Mouse (Mus musculus): ENCODE measurements around the gene Olfr1392.
A peak's percentile ranks its signal among the peaks of the same experiment; 100 is the strongest.
"Not testable (repeated sequence)": the region's sequence is repeated elsewhere in the genome, so short reads cannot be mapped to it uniquely, and the experiment has no call there.

The Olfr1392 gene

DNA sequence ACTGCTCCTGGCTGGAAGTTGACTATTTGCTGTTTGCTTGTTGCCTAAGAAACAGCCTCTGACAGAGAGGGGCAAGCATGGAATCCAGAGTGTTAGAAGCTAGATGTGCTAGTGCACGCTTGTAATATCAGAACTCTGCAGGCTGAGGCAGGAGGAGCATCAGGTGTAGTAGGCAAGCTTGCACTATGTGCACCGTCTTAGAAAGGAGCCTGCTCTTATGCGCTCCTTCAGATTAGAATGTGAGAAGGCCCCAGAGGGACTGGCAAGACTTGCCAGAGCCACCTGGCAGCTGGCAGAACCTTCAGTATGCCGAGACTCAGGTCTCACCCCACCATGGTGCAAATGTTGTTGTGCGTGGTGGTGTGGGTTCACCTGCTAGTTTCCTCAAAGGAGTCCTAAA, 33.0 kb upstream of the Olfr1392 start:
- no peak for DNase-seq (ENCODE audit: low spot score)

GRCm38 (mm10) chr11:49253035-49253434, 32.0 kb upstream of the Olfr1392 start:
- no peak for DNase-seq (ENCODE audit: low spot score)

DNA sequence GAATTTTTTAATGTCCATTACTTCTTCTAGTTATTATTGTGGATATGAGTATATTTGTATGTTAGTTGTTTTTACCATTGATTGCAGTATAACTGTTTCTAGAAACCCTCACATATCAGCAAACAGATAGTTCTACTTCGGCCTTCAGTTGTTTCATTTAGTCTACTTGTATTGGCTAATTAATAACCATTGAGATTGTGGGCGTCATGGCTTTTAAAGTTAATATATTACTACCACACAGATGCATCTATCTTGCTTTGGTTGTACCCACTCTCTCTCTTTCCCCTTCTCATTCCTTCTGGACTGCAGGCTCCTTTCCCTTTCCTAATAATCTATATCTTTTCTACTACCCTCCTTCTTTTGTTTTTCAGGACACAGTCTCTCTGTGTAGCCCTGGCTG, 25.8 kb upstream of the Olfr1392 start:
- DNase-seq (ENCODE audit: low spot score), result no peak

GRCm38 (mm10) chr11:49259829-49260228, 25.3 kb upstream of the Olfr1392 start:
- DNase-seq (ENCODE audit: low spot score), result no peak

DNA sequence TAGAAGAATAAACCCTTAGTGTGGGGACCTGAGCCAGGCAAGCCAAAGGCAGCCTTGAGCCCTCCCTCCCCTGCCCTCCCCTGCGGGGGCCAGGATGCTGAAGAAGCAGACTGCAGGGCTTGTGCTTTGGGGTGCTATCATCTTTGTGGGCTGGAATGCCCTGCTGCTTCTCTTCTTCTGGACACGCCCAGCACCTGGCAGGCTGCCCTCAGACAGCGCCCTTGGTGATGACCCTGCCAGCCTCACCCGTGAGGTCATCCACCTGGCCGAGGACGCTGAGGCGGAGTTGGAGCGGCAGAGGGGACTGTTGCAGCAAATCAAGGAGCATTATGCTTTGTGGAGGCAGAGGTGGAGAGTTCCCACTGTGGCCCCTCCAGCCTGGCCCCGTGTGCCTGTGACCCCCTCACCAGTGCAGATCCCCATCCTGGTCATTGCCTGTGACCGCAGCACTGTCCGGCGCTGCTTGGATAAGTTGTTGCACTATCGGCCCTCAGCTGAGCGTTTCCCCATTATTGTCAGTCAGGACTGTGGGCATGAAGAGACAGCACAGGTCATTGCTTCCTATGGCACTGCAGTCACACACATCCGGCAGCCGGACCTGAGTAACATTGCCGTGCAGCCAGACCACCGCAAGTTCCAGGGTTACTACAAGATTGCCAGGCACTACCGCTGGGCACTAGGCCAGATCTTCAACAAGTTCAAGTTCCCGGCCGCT, 24.3 kb upstream of the Olfr1392 start:
- DNase-seq (ENCODE audit: low spot score), result no peak

DNA sequence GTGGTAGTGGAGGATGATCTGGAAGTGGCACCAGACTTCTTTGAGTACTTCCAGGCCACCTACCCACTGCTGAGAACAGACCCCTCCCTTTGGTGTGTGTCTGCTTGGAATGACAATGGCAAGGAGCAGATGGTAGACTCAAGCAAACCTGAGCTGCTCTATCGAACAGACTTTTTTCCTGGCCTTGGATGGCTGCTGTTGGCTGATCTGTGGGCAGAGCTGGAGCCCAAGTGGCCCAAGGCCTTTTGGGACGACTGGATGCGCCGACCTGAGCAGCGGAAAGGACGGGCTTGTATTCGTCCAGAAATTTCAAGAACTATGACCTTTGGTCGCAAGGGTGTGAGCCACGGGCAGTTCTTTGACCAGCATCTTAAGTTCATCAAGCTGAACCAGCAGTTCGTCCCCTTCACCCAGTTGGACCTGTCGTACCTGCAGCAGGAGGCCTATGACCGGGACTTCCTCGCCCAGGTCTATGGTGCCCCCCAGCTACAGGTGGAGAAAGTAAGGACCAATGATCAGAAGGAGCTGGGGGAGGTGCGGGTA, 23.7 kb upstream of the Olfr1392 start:
- no peak for DNase-seq (ENCODE audit: low spot score)

DNA sequence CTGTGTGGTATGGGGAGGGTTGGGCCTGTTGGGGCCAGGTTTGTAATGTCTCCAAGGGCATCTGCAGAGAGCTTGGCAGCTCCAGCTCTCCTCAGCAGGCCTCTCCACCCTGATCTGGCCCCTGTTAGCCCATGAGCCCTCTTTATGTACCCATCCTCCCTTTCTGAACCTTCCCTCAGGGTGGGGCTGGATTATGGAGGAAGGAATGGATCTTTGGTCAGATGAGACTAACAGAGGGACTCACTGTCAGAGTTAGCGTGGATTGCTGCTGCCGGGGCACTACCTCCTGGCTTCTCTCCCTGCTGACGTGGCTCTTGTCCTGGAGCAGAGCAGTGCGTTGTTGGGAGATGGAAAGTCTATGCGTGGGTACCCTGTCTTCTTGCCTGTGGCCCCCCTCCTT, 22.8 kb upstream of the Olfr1392 start:
- DNase-seq (ENCODE audit: low spot score), result no peak

DNA sequence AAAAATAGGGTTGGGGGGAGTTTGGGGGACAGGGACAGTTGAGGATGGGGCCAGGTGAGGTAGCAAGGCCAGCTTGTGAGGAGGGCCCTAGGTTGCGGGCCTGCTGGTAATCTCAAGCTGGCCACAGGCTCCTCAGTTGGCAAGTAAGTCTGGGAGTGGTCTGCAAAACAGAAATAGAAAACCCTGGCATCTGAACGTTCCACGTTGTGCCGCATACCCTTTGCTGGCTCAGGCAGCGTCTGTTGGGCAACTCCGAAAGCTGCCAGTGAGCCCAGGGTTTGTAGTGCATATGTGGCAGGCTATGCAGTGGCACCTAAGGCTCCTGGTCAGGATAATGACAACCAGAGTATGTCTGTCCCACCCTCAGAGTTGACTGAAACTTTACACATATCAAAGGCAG, 21.9 kb upstream of the Olfr1392 start:
- no peak for DNase-seq (ENCODE audit: low spot score)

DNA sequence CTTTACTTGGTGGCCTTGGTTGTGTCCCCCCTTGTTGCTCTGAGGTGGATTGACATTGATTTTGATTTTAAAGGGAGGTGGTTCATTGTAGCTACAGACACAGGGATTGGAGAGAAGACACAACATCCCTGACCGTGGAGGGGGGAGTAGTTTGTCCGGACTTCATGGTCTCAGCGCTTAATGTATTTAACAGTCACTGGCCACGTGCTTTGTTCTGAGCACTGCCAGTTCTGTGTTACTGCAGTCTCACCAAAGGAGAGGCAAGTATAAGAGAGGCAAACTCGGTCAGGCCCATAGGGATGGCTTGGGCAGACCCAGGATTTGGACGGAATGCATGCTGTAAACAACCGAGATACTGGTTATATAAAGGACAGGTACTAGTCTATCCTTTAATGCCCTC, 21.0 kb upstream of the Olfr1392 start:
- DNase-seq (ENCODE audit: low spot score), result no peak

- no peak for DNase-seq (ENCODE audit: low spot score)
Observed at GRCm38 (mm10) chr11:49264622-49265021, 20.5 kb upstream of the Olfr1392 start.

- DNase-seq (ENCODE audit: low spot score), result no peak
Observed at GRCm38 (mm10) chr11:49265101-49265500, 20.0 kb upstream of the Olfr1392 start.

DNA sequence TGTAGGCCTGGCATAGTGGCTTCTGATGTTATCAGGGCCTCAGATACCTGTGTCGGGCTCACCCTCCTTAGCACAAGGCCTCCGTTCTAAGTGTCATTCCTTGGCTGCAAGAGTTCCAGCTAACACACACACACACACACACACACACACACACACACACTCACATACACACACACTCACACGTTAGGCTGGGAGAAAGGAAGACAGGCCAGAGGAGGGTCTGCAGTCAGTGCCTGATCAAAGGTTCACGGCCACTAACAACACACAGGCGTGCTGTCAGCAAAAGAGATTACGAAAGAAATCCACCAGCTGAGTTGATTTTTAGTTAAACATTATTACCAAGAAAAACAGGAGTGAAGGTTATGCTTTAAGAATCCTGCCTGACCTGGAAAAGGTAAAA, 18.4 kb upstream of the Olfr1392 start:
- DNase-seq (ENCODE audit: low spot score), result no peak

- DNase-seq (ENCODE audit: low spot score), result no peak
Observed at GRCm38 (mm10) chr11:49267316-49267715, 17.8 kb upstream of the Olfr1392 start.

DNA sequence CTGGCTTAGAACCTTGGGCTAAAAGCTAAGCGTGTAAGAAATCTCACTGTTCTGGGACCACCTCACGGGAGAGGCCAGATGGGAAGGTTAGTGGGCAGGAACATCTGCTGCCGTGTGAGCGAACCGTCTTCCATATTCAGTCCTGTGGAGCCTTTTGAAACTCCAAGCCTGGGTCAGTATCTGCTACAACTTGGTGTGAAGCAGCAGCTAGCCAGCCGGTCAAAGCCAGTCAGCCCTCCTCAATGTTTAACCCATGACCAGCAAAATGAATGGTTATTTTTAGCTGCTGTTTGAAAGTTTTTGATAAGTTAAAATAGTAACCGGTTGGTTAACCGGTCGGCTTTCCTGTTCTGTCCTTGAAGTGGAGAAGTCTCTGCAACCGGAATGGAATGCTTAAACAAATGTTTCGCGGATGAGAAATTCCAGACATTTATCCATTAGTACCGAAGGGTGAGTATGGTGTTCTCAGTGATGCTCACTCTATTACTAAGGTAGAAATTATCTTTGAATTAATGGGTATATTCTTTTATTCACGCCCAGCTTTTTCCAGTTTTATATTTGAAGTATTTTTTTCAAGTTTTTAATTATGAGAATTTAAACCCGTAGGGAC, 17.0 kb upstream of the Olfr1392 start:
- no peak for DNase-seq (ENCODE audit: low spot score)

DNA sequence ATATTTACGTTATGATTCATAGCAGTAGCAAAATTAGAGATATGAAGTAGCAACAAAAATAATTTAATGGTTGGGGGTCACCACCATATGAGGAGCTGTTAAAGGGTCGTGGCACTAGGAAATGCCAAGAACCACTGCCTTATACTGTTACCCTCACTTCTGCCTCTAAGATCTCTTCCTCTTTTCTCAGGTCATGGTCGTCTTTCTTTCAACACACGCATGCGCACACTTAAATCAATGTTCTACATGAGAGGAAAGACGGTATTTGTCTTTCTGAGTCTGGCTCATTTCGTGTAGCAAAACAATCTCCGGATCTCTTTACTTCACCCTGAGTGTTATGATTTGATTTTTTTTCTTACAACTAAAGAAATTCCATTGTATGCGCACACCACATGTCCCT, 15.3 kb upstream of the Olfr1392 start:
- DNase-seq (ENCODE audit: low spot score), result no peak

DNA sequence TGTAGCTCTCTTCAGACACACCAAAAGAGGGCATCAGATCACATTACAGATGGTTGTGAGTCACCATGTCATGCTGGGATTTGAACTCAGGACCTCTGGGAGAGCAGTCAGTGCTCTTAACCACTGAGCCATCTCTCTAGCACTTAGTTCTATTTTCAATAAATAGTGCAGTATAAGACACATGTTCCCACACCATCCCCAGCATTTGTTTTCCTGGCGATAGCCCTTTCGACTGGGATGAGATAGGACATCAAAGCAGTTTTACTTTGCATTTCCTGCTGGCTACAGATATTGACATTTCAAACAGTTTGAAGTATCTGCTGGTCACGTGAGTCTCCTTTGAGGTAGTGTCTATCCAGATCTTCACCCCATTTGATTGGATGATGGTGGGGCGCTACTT, 14.7 kb upstream of the Olfr1392 start:
- no peak for DNase-seq (ENCODE audit: low spot score)

GRCm38 (mm10) chr11:49271334-49271733, 13.7 kb upstream of the Olfr1392 start:
- peak; percentile 58 for DNase-seq (ENCODE audit: low spot score)

DNA sequence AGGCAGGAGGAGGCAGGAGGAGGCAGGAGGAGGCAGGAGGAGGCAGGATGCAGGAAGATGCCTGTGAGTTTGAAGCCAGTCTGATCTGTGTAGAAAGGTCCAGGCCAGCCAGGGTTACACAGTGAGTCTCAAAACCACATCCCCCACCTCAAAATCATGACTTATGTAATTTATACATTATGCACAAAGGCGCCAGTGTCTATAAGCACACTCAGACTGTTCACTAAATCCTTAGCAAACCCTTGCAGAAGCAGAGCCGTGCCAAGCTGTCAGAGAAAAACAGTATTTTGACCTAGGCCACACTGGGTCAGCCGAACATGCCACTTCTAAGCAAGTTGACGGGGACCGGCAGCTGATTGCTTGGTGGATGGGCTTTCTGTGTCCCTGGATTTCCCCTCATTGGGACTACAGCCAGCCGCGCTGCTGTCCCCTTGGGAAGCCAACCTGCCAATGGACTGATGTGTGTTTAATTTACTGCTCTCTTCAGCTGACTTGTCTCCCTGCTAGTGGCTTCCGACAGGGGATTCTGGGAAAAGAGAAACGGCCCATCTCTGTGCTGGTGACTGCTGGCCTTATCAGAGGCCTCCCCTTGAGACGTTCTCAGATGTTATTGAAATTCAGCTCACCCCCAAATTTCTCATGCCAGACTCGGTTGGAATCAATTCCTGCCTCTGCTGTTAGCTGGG, 11.1 kb upstream of the Olfr1392 start:
- no peak for DNase-seq (ENCODE audit: low spot score)

DNA sequence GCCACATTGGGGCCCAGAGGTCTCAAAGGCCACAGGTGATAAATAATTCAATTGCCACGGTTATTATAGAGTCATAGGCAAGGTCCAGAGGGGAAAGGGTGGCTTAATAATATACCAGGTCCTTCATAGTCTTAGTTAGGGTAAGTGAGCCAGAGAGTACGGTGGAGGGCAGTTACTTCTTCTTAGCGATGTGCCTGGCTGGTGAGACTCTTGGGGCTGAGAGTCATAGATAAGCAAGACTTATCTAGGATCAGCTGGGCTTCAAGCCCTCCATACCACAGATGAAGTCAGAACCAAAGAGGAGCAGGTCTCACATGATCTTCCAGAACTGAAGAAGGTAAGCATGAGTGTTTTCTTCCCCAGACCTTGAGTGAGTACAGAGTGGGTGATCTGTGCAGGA, 6.9 kb upstream of the Olfr1392 start, which contains the start of gene Olfr1393:
Gene Olfr1393, plus strand, starts transcription at position 83 of the 400 bp plus-strand sequence.
- DNase-seq (ENCODE audit: low spot score), result no peak

- no peak for DNase-seq (ENCODE audit: low spot score)
Observed at GRCm38 (mm10) chr11:49287251-49287650, 2.2 kb downstream of the Olfr1392 start.

- no peak for DNase-seq (ENCODE audit: low spot score)
Observed at GRCm38 (mm10) chr11:49292777-49293176, 7.7 kb downstream of the Olfr1392 start.

DNA sequence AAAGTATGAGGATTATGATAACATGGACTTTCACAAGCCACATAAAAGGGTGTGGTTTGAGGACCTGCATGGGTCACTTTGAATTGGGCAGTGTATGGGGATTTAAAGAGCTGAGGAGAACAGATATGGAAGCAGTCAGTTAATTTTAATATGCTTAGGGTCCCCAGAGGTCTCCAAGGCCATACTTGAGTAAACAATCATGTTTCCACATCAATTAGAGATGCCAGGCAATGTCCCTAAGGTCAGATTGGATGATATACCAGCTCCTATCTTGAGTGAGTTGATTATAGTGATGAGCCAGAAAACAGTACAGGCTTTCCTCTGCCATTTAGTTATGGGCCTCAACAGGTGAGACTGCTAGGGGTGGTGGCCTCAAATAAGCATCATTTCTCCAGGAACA, 19.4 kb downstream of the Olfr1392 start, which contains the start of gene Olfr10:
Gene Olfr10, plus strand, starts transcription at position 301 of the 400 bp plus-strand sequence.
- no peak for DNase-seq (ENCODE audit: low spot score)

DNA sequence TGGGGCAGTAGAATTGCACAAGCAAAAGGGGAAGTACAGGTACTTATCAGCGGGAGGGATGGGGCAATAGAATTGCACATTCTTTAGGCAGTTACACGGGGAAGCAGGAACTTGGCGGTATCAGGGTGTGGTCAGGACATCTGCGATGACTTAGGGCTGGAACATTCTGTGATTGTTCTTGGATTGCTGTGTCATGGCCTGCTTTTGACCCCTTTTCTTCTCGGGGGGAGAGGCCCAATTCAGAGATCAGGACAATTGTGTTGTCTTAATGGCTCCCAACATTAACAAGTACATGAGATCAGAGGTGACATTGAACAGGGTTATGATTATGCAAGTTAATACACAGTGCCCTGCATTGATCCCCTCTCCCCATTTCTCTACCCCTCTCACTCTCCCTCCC, 23.5 kb downstream of the Olfr1392 start:
- not testable (repeated sequence) for DNase-seq (ENCODE audit: low spot score)

All from lung, postnatal 25 days (tissue).